Mouse (Mus musculus): Measurements from ENCODE around the gene Psmd9. TPM values are rescaled to one million over a fixed set of nuclear protein-coding genes. Genes with fewer than 3 reads are reported as not detected.

Psmd9 gene
- total RNA-seq, 2 experiments from 2014 or later: 19.2 to 19.5 TPM

- DNase-seq: peak; percentile 94
- intact Hi-C loops (cut with DNase I; ENCODE audit: low total_unique reads): no loop called here
These were observed 32.7 kb upstream of the Psmd9 start for GRCm38 (mm10) chr5:123136361-123137043.

DNA sequence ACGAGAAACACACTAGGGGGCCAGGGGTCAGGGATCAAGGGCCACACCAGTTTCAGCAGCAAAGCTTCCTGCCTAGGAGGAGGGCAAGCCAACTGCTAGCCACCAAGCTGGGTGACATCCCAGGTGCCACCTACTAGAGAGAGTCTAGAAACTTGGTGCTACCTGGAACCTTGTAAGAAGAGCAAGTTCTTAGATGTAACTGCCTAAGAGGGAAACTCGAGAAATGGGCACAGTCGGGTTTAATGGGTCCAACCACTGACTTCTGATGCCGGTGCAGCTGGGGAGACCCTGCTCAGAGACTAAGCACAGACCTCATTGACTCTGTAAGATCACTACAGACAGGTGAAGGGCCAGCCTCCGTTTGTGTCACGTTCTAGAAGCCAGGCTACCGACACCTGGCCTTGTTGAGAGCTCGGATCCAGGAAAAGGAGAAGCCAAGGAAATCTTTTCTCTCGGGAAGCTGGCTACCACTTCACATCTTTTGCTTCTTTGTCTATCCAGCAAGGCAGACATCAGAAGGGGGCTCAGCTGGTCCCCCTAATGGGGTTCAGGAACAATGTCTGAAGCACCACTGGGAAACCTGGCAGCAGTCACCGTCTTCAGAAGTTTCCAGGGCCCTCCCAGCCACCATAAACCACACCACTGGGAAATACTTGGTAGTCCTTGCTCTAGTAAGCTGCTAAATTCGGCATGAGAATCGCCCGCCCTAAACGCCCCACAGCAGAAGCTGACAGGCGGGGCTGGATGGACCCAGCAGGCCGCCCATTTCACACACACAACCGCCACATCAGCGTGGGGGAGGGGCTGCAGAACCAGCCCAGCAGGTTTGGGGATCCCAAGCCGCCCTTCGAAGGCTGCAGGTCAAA, 31.9 kb upstream of the Psmd9 start:
- intact Hi-C loops (cut with DNase I; ENCODE audit: low total_unique reads): no loop called here
- peak; percentile 94 for DNase-seq

- intact Hi-C loops (cut with DNase I; ENCODE audit: low total_unique reads): no loop called here
- DNase-seq: no peak
These were observed 31.3 kb upstream of the Psmd9 start for GRCm38 (mm10) chr5:123137910-123138229.

GRCm38 (mm10) chr5:123138230-123138911, 30.8 kb upstream of the Psmd9 start:
- peak; percentile 88 for DNase-seq
- intact Hi-C loops (cut with DNase I; ENCODE audit: low total_unique reads): no loop called here

- DNase-seq: peak; percentile 91
- intact Hi-C loops (cut with DNase I; ENCODE audit: low total_unique reads): no loop called here
These were observed 30.1 kb upstream of the Psmd9 start for GRCm38 (mm10) chr5:123138953-123139721.

DNA sequence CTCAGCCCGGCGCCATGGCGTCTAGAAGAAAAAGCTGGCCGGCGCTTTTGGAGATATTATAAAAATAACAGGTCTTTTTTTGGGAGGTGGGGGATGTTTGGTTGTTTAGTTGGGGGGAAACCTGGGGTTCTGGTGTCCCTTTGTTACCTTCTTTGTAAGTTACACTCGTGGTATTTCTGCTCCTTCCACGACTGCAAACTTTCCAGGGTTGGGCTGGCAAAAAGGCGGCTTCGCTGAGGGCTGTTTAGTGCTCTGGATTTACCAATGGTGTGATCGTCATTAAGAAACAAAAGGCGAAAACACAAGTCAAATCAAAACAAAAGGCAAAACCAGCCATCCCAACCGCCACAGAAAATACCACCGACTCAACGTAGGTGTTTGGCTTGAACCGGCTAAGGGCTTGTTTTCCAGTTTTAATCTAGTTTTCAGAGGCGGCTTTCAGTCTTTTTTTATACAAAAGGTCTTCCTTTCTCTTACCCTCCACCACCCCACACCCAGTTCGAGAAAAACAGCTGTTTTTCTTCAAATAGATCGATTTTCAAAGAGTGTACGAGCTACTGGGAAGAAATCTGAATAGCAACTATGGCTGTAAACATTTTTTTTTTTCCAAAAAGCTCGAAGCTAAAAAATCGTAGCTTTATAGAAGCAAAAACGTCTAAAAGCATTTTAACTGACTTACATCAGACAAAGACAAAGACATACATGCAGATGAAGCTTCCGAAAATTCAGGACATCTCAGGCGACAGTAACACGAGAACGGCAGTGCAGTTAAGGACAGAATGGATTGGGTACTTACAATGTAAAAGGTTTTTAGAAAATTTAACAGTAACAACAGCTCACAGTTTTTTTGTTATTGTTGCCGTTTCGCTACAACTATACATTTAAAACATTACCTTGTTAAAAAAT, 29.2 kb upstream of the Psmd9 start:
- intact Hi-C loops (cut with DNase I; ENCODE audit: low total_unique reads): no loop called here
- DNase-seq: no peak

DNA sequence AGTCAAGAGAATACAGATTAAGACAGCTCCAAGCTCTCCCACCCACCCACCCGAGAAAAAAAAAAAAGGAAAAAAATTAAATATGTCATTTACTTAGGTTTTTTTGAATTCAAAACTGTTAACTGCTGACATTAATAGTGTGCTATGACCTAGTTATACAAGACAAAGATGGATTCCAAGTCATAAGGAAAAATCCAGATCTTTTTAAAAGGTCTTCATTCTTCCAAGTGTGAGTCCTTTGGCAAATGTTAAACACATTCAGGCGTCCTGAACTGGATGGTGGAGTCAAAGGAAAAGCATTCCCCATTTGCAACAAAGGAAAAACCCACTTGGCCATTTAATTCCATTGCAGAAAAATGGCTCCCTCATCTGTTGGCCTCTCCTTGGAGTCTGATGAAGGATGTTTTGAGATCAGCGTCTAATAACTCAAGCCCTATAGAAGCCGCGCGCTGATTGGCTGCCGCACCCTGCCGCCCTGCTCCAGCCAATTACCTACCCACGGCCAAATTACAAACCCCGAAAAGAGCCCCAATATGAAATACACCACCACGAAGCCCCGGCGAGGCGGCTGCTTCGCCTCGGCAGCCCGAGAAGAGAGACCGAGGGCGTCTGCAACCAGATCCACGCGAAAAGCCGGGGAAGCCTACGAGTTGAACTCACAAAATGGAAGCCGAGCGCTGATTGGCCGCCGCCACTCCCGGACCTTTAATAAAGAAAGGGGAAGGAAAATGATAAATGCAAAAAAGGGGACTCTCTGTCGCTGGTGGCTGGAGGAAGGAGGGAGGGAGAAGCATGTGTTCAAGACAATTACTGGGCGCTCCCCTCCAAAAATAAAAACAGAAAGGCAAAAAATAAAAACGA, 28.3 kb upstream of the Psmd9 start:
- DNase-seq: peak; percentile 90
- intact Hi-C loops (cut with DNase I; ENCODE audit: low total_unique reads): no loop called here

DNA sequence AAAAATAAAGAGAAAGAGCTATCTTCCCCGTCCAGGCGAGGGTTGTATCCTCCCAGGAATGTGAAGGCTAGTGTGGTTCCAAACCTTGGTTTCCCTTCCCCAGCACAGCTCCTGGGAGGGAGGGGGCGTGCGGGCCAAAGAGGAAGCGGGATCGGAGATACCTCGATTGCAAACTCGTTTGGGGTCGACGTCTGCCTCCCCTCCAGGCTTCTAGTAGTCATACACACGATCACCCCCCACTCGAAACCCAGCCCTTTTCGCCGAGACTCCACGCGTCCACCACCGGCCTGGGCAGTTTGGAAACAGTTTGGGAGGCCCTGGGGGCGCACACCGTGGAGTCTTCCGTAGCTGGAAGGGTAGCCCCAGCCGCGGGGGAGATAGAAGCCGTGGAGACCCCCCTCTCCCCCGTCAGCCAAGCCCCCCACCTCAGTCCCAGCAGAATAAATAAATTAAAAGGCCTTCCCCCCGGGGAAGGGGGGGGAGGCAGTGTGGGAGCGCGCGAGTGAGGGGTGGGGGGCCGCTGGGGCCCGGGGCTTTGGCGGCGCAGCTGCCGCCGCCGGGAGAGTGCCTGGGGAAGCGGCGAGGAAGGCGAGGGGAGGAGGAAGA, 27.6 kb upstream of the Psmd9 start:
- intact Hi-C loops (cut with DNase I; ENCODE audit: low total_unique reads): no loop called here

DNA sequence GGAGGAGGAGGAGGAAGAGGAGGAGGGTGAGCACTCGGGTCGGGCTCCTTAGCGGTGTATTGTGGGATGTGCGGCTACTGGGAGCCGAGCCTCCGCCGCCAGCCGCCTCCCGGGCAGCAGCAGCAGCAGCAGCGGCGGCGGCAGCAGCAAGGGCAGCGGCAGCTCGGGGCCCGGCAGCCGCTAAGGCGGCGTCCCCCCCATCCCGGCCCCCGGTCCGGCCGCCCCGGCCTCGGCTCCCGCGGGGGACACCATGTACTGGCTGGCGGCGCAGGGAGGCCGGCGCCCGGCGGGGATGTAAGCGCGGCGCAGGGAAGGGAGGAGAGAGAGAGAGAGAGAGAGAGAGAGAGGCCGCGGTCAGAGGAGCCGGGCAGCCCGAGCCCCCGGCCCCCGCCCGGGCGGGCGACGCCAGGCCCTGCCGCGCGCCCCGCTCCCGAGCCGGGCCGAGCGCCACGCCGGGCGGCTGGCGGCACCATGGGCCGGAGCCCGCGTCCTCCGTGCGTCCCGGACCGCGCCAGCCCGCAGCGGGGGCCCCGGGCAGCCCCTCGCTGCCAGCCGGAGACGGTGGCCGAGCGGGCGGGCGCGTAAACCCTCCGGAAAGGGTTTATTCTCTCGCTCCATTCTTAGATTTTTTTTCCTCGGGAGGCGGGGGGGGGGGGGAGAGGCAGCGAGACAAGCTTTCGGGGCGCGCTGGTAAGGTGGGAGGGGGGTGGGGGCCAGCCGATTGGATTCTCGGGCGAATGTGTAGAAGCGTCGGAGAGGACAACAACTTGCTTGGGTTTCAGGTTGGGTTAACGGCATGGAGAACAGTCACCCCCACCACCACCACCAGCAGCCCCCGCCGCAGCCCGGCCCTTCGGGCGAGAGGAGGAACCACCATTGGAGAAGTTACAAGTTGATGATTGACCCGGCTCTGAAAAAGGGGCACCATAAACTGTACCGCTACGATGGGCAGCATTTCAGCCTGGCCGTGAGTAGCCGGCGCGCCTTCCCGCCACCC, 26.8 kb upstream of the Psmd9 start, which contains the start of gene Setd1b:
Setd1b (plus strand) TSS at position 33 of the 997 bp plus-strand sequence.
- peak; percentile 44 for DNase-seq
- intact Hi-C loops (cut with DNase I; ENCODE audit: low total_unique reads): no loop called here

More for the DNA sequence above, 27.6 kb upstream of the Psmd9 start:
- DNase-seq: no peak

- no peak for DNase-seq
- intact Hi-C loops (cut with DNase I; ENCODE audit: low total_unique reads): no loop called here
These were observed 25.8 kb upstream of the Psmd9 start for GRCm38 (mm10) chr5:123143251-123143970.

DNA sequence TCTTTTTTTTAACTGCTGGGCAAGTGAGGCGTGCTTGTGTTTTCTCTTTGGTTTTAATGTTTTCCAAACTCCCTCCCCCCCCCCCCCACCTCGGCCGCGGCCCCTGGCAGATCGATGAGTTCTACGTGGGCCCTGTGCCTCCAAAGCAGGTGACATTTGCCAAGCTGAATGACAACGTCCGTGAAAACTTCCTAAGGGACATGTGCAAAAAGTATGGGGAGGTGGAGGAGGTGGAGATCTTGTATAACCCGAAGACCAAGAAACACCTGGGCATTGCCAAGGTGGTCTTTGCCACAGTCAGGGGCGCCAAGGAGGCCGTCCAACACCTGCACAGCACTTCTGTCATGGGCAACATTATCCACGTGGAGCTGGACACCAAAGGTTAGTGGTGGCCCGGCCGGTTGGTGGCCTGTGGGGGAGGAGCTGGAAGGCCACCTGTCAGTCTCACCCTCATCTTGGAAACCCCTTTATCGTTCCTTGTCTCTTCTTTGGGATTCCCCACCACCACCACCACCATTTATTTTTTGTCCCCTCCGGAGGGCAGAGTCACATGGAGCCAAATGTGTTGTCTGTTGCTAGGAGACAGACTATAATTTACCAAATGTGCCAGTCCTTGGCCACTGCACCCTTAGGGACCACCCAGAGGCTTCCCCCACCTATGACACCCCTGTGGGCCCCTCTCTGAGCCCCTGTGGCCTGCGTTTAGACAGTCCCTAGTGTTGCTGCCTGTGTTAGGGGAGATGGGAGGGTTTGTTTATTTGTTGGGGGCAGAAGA, 25.1 kb upstream of the Psmd9 start:
- DNase-seq: no peak
- intact Hi-C loops (cut with DNase I; ENCODE audit: low total_unique reads): no loop called here

DNA sequence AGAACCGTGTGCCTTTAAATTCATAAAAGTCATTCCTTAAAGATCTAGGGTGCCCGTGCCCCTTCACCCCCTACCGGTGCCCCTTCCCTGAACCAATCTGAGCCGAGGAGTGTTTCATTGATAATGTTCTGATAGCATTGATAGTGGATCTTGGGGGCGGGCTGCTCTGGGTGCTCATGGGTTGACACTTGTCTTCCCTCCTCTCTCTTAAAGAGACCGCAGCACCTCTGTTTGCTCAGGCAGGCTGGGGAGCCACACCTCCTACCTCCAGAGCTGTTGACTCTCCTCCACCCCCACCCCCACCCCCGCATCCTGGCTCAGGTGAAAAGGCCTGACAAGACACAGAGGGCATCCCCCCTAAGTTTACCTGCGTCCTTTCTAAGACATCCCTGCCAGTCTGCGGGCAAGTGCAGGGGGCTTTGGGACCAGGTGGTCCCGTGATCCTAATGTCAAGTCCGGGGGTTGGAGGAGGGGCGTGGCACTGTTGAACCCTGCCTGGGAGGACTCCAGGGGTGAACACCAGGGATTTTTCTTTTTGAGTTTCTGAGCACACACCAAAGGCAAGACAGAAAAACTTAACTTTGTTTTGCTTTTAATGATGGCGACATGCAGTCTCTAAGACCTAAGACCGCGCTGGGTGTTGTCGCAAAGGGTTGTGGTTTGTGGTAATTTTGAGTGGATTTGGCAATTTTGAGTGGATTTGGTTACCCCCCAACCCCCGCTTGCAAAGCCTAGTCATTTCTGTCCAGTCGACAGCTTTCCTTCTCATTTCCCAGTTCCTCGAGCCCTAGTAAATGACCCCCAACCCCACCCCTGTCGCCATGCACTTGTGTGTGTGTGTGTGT, 24.2 kb upstream of the Psmd9 start:
- intact Hi-C loops (cut with DNase I; ENCODE audit: low total_unique reads): no loop called here
- no peak for DNase-seq

GRCm38 (mm10) chr5:123146357-123146756, 22.9 kb upstream of the Psmd9 start:
- intact Hi-C loops (cut with DNase I; ENCODE audit: low total_unique reads): no loop called here
- DNase-seq: no peak

DNA sequence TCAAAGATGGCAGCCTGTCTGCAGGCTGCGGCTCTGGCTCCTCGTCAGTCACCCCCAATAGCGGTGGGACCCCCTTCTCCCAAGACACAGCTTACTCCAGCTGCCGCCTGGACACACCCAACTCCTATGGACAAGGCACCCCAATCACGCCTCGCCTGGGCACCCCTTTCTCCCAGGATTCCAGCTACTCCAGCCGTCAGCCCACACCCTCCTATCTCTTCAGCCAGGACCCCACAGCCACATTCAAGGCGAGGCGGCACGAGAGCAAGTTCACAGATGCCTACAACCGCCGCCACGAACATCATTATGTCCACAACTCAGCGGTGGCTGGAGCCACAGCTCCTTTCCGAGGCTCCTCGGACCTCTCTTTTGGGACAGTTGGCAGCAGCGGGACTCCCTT, 21.6 kb upstream of the Psmd9 start:
- intact Hi-C loops (cut with DNase I; ENCODE audit: low total_unique reads): no loop called here
- no peak for DNase-seq

All from gastrocnemius, postnatal 14 days (tissue).